Mouse (Mus musculus) liver, postnatal 0 days (tissue): ENCODE measurements around the gene Med13. TPM values are rescaled to one million over a fixed set of nuclear protein-coding genes. Genes with fewer than 3 reads are reported as not detected.

Experiments used
- ATAC-seq: fragments of 200-750 bp; cut with Nextera tagmentation; 2 replicates; pipeline ENCODE4 v1.8.0; 2017; ENCODE audit warnings: mild to moderate bottlenecking, moderate library complexity
- DNase-seq: peaks from one replicate; pipeline ENCODE4 v3.0.0-alpha.2; 2016
- H3K27ac ChIP-seq: fragments of 300-500 bp; sonication (generic); 2 replicates; pipeline ENCODE4 v1.5.1; 2014; ENCODE audit warnings: antibody characterized with exemption, moderate library complexity, mild to moderate bottlenecking, low read depth
- H3K27me3 ChIP-seq: fragments of 300-500 bp; sonication (generic); 2 replicates; pipeline ENCODE4 v1.6.1; 2014; ENCODE audit warnings: low read length, control low read depth, mixed read lengths; ENCODE audit not compliant: insufficient read depth
- H3K36me3 ChIP-seq: fragments of 300-500 bp; sonication (generic); replicated peaks from 2 replicates; pipeline ENCODE4 v1.6.1; 2014; ENCODE audit warnings: mild to moderate bottlenecking, control low read depth, low read length, moderate library complexity, mixed read lengths; ENCODE audit not compliant: insufficient read depth
- H3K4me1 ChIP-seq: fragments of 300-500 bp; sonication (generic); 2 replicates; pipeline ENCODE4 v1.6.1; 2014; ENCODE audit warnings: antibody characterized with exemption, mild to moderate bottlenecking, control low read depth; ENCODE audit not compliant: insufficient read depth
- H3K4me2 ChIP-seq: fragments of 300-500 bp; sonication (generic); 2 replicates; pipeline ENCODE4 v1.6.1; 2014; ENCODE audit warnings: low read depth, mild to moderate bottlenecking, low read length, moderate library complexity, mixed read lengths
- H3K4me3 ChIP-seq: fragments of 300-500 bp; sonication (generic); 2 replicates; pipeline ENCODE4 v1.5.1; 2014; ENCODE audit warnings: low read depth, low read length
- H3K9ac ChIP-seq: fragments of 300-500 bp; sonication (generic); replicated peaks from 2 replicates; pipeline ENCODE4 v1.6.1; 2014; ENCODE audit warnings: mild to moderate bottlenecking, moderate library complexity
- H3K9me3 ChIP-seq: fragments of 300-500 bp; sonication (generic); 2 replicates; pipeline ENCODE4 v1.6.1; 2016; ENCODE audit warnings: mild to moderate bottlenecking, control low read depth, low read length, mixed read lengths
- CTCF ChIP-seq: sonication (generic); IDR thresholded peaks from 2 replicates; pipeline ENCODE4 v1.5.1; 2016; ENCODE audit warnings: antibody characterized with exemption, low read depth
- EP300 ChIP-seq: IDR thresholded peaks from 2 replicates; pipeline ENCODE4 v1.6.1; 2016; ENCODE audit warnings: antibody characterized with exemption, low read depth, mild to moderate bottlenecking
- WGBS: fragments of 180-500 bp; shearing (Covaris S2); extraction: QIAGEN DNeasy Blood & Tissue Kit; methylation state at CpG from one replicate; pipeline ENCODE4 v1.1.7; 2014; ENCODE audit not compliant: insufficient replicate concordance; 5-methylcytosine and 5-hydroxymethylcytosine counted together
- polyA plus RNA-seq: library from polyadenylated mRNA; unstranded; fragments of >200 nt; fragmentation: Nextera tagmentation; extraction: Ambion mirVana; gene quantifications from 2 replicates; pipeline ENCODE4 v1.2.1, GENCODE M21; 2015

The Med13 gene
- polyA plus RNA-seq, result 2.9 and 3.6 TPM in 2 replicates

DNA sequence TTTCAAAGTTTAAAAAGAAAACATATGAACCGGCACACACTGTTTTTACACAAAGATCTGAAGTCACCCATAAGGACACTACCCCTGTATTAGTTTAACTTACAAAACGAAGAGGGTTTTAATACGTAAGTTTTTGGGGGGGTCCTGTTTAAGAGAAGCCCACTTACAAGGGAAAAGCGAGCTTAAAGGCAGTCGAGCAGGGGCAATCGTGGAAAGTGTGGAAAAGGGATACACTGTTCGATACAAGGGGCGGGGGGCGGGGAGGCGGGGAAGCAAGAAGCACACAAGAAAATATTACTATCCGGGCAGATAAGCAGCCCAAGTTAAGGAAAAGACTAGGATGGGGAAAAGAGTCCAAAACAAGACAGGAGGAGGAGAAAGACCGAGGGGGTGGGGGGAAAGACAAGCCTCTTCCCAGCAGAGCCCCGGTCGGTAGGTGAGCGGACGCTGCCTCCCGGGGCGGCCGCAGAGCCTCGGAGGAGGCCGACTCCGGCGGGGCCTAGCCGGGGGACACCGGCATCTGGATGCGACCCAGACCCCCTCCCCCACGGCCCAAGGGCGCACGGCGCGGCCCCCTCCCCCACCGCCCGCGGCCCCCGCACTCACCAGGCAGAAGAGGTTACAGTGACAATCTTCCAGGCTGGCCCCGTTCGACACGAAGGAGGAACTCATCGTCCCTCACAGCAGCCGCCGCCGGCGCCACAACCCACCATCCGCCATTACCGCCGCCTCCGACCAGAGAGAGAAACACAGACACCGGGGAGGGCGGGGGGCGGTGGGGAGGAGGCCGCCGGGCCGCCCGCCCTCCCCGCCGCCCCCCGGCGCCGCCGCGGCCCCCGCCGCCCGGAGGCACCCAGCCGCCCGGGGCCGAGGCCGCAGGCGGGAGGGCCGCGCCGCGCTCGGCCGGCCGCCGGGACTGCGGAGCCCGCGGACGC, at the start of gene Med13:
Gene Med13 (minus strand): TSS at position 749 of the 935 bp plus-strand sequence.
- Histone ChIP-seq H3K9ac (peak within 1 kb of the TSS; percentile 100), H3K9me3 (no peaks in the 10 kb centered on the region), H3K4me3 (peak within 1 kb of the TSS; percentile 97), H3K36me3 (peaks cover 13% of the 10 kb centered on the region), H3K4me2 (peak within 1 kb of the TSS; percentile 68), H3K27me3 (no peaks in the 10 kb centered on the region), H3K4me1 (peaks cover 19% of the 10 kb centered on the region), H3K27ac (peak within 1 kb of the TSS; percentile 99)
- no peak for TF ChIP-seq CTCF
- TF ChIP-seq EP300, result no peak
- ATAC-seq (peak; percentile 44), DNase-seq (peak; percentile 77)
- WGBS, result under 1% methylated on average over 53 of the region's 81 CpGs

DNA sequence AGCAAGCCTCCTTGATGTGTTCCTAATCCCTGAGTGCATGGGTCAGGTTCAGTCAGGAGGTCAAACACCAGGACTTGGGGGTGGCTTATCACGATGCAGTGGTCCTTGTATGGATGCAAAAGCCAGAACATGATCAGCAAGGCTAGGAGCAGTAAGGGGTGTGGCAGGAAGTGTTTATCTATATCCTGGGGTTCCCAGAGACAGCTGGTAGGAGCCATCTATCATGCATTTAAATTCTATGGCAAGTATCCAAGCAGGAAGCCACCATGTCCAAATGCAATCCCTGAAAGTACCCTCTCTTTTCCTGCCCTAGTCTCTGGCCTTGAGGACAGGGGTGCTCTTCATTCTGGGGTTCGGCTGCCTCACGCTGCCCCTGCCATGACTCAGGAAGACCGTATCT, 47.2 kb upstream of the Med13 start:
- Histone ChIP-seq H3K4me2 (no peak overlapping the region), H3K27me3 (no peaks in the 10 kb centered on the region), H3K9ac (no peak overlapping the region), H3K36me3 (no peaks in the 10 kb centered on the region), H3K4me3 (no peak overlapping the region), H3K27ac (no peak overlapping the region), H3K9me3 (no peaks in the 10 kb centered on the region), H3K4me1 (peaks cover 4% of the 10 kb centered on the region; the same call in 1 of the 2 replicates)
- no peak for DNase-seq
- TF ChIP-seq CTCF (no peak), EP300 (no peak)
- ATAC-seq, result no peak
- WGBS, result 57% methylated on average over 4 of the region's 4 CpGs

DNA sequence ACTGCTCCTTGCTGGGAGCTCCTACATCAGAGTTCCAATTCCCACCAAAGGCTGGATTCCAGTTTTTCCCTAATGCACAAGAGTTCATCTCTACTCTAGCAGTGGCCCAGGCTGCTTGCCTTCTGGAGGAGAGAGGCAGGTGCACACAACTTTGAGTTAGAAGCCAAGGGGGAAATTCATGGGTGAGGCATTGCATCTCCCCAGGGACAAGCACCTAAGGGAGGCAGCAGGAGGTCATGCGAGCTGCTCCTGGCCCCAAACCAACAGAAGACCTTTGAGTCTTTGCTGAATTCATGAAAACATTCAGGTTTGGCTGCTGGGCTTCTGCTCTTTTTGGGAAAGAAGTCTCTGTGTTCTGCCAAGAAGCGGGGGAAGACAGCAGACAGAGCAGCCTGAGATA, 46.4 kb upstream of the Med13 start:
- Histone ChIP-seq H3K4me3 (no peak overlapping the region), H3K9me3 (no peaks in the 10 kb centered on the region), H3K4me1 (peaks cover 4% of the 10 kb centered on the region; the same call in 1 of the 2 replicates), H3K27ac (no peak overlapping the region), H3K27me3 (no peaks in the 10 kb centered on the region), H3K9ac (no peak overlapping the region), H3K36me3 (no peaks in the 10 kb centered on the region), H3K4me2 (no peak overlapping the region)
- 77% methylated on average over 2 of the region's 2 CpGs for WGBS
- DNase-seq (no peak), ATAC-seq (no peak)
- TF ChIP-seq EP300, result no peak
- TF ChIP-seq CTCF, result no peak

DNA sequence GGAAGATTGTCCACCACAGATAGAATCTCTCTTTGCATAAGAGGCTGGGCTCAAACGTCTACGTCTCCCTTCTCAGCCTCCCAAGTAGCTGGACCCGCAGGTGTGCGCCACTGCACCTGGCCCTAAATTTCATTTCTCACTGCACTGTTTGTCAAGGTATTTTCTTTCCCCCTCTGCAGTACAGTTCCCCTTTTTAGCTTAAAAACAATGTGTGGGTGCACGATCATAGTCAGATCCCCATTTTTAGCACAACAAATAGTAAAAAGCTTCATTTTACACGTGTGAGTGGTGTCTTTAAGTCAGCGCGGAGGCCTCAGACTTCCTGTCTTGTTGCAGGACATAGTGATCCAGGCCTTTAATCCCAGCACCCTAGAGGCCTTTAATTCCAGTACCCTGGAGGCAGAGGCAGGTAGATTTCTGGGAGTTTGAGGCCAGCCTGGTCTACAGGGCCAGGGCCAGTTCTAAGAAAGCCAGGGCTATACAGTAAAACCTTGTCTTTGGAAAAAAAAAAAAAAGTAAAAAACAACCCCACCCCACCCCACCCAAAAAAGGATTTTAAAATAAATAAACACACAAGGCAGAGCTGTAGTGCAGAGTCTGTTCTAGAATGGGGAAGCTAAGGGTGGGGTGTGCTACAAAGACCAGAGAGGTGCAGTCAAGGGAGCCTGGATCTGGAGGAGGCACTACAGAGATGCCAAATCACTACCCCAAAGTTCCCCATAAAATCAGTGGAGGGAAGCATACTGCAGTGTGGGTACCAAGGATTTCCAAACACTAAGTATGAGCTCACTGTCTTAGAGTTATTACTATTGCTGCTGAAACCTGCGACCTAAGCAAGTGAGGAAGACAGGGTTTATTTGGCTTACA, 42.1 kb upstream of the Med13 start:
- Histone ChIP-seq H3K36me3 (no peaks in the 10 kb centered on the region), H3K4me2 (no peak overlapping the region), H3K9ac (no peak overlapping the region), H3K9me3 (no peaks in the 10 kb centered on the region), H3K4me3 (no peak overlapping the region), H3K27ac (peak overlapping the region; percentile 17), H3K27me3 (no peaks in the 10 kb centered on the region), H3K4me1 (peaks cover 23% of the 10 kb centered on the region)
- WGBS, result 64% methylated on average over 9 of the region's 9 CpGs
- TF ChIP-seq EP300 (no peak), CTCF (no peak)
- ATAC-seq, result no peak
- DNase-seq, result no peak

DNA sequence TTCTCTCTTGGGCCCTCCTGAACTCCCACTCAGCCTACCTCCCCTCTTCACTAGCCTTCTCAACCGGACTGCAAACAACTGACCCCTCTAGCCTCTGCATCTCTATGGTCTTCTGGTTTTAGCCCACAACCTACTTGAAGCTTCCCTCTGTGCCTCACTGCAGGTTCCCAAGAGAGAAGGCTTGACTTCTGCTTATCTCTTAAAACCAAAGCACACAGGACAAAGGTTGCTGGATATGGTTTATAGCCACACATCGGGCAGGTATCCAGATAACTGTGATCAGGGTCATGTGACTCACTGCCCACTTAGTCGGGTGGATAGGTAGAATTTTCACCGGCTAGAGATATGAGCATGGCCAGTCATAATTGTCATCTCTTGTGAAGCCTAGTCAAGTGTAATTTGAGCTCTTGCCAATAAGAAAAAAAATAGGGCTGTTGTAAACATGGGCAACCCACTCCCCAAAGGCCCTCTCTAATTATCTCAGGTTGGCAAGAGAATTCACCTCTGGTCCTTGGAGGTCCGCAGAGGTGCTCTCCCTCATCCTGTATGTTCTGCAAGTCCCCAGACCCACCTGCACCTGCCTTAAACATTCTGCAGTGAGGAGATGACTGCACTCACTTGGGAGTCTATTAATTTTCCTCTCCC, 39.7 kb upstream of the Med13 start:
- Histone ChIP-seq H3K36me3 (no peaks in the 10 kb centered on the region), H3K4me3 (no peak overlapping the region), H3K9me3 (no peaks in the 10 kb centered on the region), H3K4me1 (peaks cover 20% of the 10 kb centered on the region), H3K27ac (0 out of 2 replicates have a peak overlapping the region, but pooled peaks have one; percentile 31), H3K4me2 (0 out of 2 replicates have a peak overlapping the region, but pooled peaks have one; percentile 20), H3K9ac (no peak overlapping the region), H3K27me3 (no peaks in the 10 kb centered on the region)
- ATAC-seq (no peak), DNase-seq (no peak)
- TF ChIP-seq CTCF, result no peak
- 0 out of 2 replicates have a peak, but pooled peaks have one; percentile 7 for TF ChIP-seq EP300
- WGBS, result 38% methylated on average over 5 of the region's 5 CpGs
